Mouse (Mus musculus) myocyte (in vitro differentiated cells): Measurements from ENCODE around the gene Itga10. TPM values are rescaled to one million over a fixed set of nuclear protein-coding genes. Genes with fewer than 3 reads are reported as not detected.

Source experiments
- H3K27me3 ChIP-seq: one replicate; pipeline ENCODE4 v1.6.1; 2011; ENCODE audit not compliant: control insufficient read depth, insufficient read depth, insufficient read length
- H3K36me3 ChIP-seq: one replicate; pipeline ENCODE4 v1.6.1; 2011; ENCODE audit not compliant: control insufficient read depth, insufficient read depth
- H3K4me2 ChIP-seq: one replicate; pipeline ENCODE4 v1.6.1; 2011; ENCODE audit warnings: low read depth, control low read depth
- H3K4me3 ChIP-seq: one replicate; pipeline ENCODE4 v1.5.1; 2011; ENCODE audit warnings: mild to moderate bottlenecking, control low read depth, moderate library complexity
- H3K79me2 ChIP-seq: one replicate; pipeline ENCODE4 v1.6.1; 2011; ENCODE audit not compliant: control insufficient read depth, insufficient read depth
- H3ac ChIP-seq: one replicate; pipeline ENCODE4 v1.6.1; 2011; ENCODE audit not compliant: control insufficient read depth, insufficient read length
- MAX ChIP-seq: IDR thresholded peaks from one replicate; pipeline ENCODE4 v1.6.1; 2011; ENCODE audit warnings: low read depth, mild to moderate bottlenecking, control low read depth
- SRF ChIP-seq: IDR thresholded peaks from one replicate; pipeline ENCODE4 v1.6.1; 2011; ENCODE audit warnings: low read depth; ENCODE audit not compliant: control insufficient read depth, insufficient read length
- TCF12 ChIP-seq: IDR thresholded peaks from one replicate; pipeline ENCODE4 v1.6.1; 2011; ENCODE audit warnings: mild to moderate bottlenecking, control low read depth; ENCODE audit not compliant: poor library complexity, insufficient read depth, severe bottlenecking
- USF1 ChIP-seq: IDR thresholded peaks from one replicate; pipeline ENCODE4 v1.6.1; 2011; ENCODE audit warnings: low read depth, mild to moderate bottlenecking, control low read depth, moderate library complexity
- polyA plus RNA-seq: library from polyadenylated mRNA; unstranded; fragments of >200 nt; fragmentation: generic; extraction: Trizol; gene quantifications from one replicate; pipeline ENCODE4 v1.2.1, GENCODE M21; 2012; ENCODE audit warnings: missing spikeins

Gene Itga10
- polyA plus RNA-seq, 1 experiment: 1.9 TPM

- Histone ChIP-seq H3ac (no peak overlapping the region), H3K36me3 (peaks cover 16% of the 10 kb centered on the region), H3K79me2 (no peaks in the 10 kb centered on the region), H3K4me3 (peak overlapping the region; percentile 19), H3K27me3 (no peaks in the 10 kb centered on the region), H3K4me2 (peak overlapping the region; percentile 92)
- TF ChIP-seq TCF12 (no peak), MAX (no peak), USF1 (no peak), SRF (no peak)
Observed at GRCm38 (mm10) chr3:96708684-96709064, 63.3 kb downstream of the Itga10 start.

Other genes starting within 250 kb of the Itga10 start
- gene BC107364, start 193.3 kb upstream of the Itga10 start, polyA plus RNA-seq: not detected
- 116 TPM for gene Hfe2, start 120.4 kb upstream of the Itga10 start, polyA plus RNA-seq
- 42.6 TPM for gene Txnip, start 87.6 kb upstream of the Itga10 start, polyA plus RNA-seq
- gene Gm16253, start 68.6 kb upstream of the Itga10 start, polyA plus RNA-seq: 0.25 TPM
- 22.7 TPM for gene Polr3gl, start 51.4 kb upstream of the Itga10 start, polyA plus RNA-seq
- 2.5 TPM for gene Ankrd34a, start 48.9 kb upstream of the Itga10 start, polyA plus RNA-seq
- gene Lix1l, start 44.4 kb upstream of the Itga10 start, polyA plus RNA-seq: 30.2 TPM
- 68.4 TPM for gene Rbm8a, start 15.7 kb upstream of the Itga10 start, polyA plus RNA-seq
- gene Pex11b, start 10.2 kb upstream of the Itga10 start, polyA plus RNA-seq: 26.8 TPM
- 0.04 TPM for gene Gm42957, start 10.1 kb upstream of the Itga10 start, polyA plus RNA-seq
- 0.37 TPM for gene Ankrd35, start 24.5 kb downstream of the Itga10 start, polyA plus RNA-seq
- gene Pias3, start 50.8 kb downstream of the Itga10 start, polyA plus RNA-seq: 16.7 TPM
- gene Nudt17, start 63.0 kb downstream of the Itga10 start, polyA plus RNA-seq: 6.8 TPM
- gene Polr3c, start 82.0 kb downstream of the Itga10 start, polyA plus RNA-seq: 46.6 TPM
- gene Rnf115, start 82.1 kb downstream of the Itga10 start, polyA plus RNA-seq: 10.1 TPM
- 0.08 TPM for gene Pdzk1, start 183.7 kb downstream of the Itga10 start, polyA plus RNA-seq
- gene Cd160, start 183.8 kb downstream of the Itga10 start, polyA plus RNA-seq: 0.06 TPM